Mouse (Mus musculus) midbrain, embryonic 15.5 days (tissue): ENCODE measurements around the gene BC107364. TPM values are rescaled to one million over a fixed set of nuclear protein-coding genes. Genes with fewer than 3 reads are reported as not detected.
"Not testable (repeated sequence)": the region's sequence is repeated elsewhere in the genome, so short reads cannot be mapped to it uniquely, and the experiment has no call there.

ENCODE experiments used
- ATAC-seq: fragments of 200-750 bp; cut with Nextera tagmentation; replicated peaks from 2 replicates; pipeline ENCODE4 v1.8.0; 2017; ENCODE audit warnings: moderate TSS enrichment
- H3K27ac ChIP-seq: fragments of 300-500 bp; sonication (generic); 2 replicates; pipeline ENCODE4 v1.5.1; 2015; ENCODE audit warnings: mild to moderate bottlenecking, inconsistent platforms
- H3K27me3 ChIP-seq: fragments of 300-500 bp; sonication (generic); replicated peaks from 2 replicates; pipeline ENCODE4 v1.6.1; 2015; ENCODE audit warnings: inconsistent platforms
- H3K36me3 ChIP-seq: fragments of 300-500 bp; sonication (generic); replicated peaks from 2 replicates; pipeline ENCODE4 v1.6.1; 2015; ENCODE audit warnings: inconsistent platforms
- H3K4me1 ChIP-seq: fragments of 300-500 bp; sonication (generic); 2 replicates; pipeline ENCODE4 v1.6.1; 2015; ENCODE audit warnings: inconsistent platforms
- H3K4me2 ChIP-seq: fragments of 300-500 bp; sonication (generic); 2 replicates; pipeline ENCODE4 v1.6.1; 2015; ENCODE audit warnings: inconsistent platforms, mild to moderate bottlenecking, moderate library complexity
- H3K4me3 ChIP-seq: fragments of 300-500 bp; sonication (generic); 2 replicates; pipeline ENCODE4 v1.5.1; 2015; ENCODE audit warnings: mild to moderate bottlenecking, inconsistent platforms
- H3K9ac ChIP-seq: fragments of 300-500 bp; sonication (generic); 2 replicates; pipeline ENCODE4 v1.6.1; 2015; ENCODE audit warnings: mild to moderate bottlenecking, inconsistent platforms
- H3K9me3 ChIP-seq: fragments of 300-500 bp; sonication (generic); 2 replicates; pipeline ENCODE4 v1.6.1; 2016; ENCODE audit warnings: inconsistent platforms
- WGBS: fragments of 180-500 bp; shearing (Covaris S2); methylation state at CpG from one replicate; pipeline ENCODE4 v1.1.7; 2015; ENCODE audit warnings: mixed read lengths; 5-methylcytosine and 5-hydroxymethylcytosine counted together
- polyA plus RNA-seq: library from polyadenylated mRNA; unstranded; fragments of >200 nt; fragmentation: Nextera tagmentation; extraction: Ambion mirVana; gene quantifications from 2 replicates; pipeline ENCODE4 v1.2.1, GENCODE M21; 2015

The BC107364 gene
- polyA plus RNA-seq, 1 experiment from 2014 or later, result not detected

GRCm38 (mm10) chr3:96429819-96430132, 22.3 kb downstream of the BC107364 start:
- Histone ChIP-seq H3K4me3 (no peak overlapping the region), H3K9ac (no peak overlapping the region), H3K9me3 (no peaks in the 10 kb centered on the region), H3K4me1 (no peaks in the 10 kb centered on the region), H3K27me3 (peaks cover 21% of the 10 kb centered on the region), H3K27ac (no peak overlapping the region), H3K36me3 (no peaks in the 10 kb centered on the region), H3K4me2 (no peak overlapping the region)
- WGBS, result 63% methylated on average over 4 of the region's 4 CpGs
- no peak for ATAC-seq

GRCm38 (mm10) chr3:96428941-96429818, 22.9 kb downstream of the BC107364 start:
- Histone ChIP-seq H3K27ac (no peak overlapping the region), H3K4me2 (no peak overlapping the region), H3K27me3 (peaks cover 16% of the 10 kb centered on the region), H3K4me3 (no peak overlapping the region), H3K9me3 (no peaks in the 10 kb centered on the region), H3K9ac (no peak overlapping the region), H3K36me3 (no peaks in the 10 kb centered on the region), H3K4me1 (no peaks in the 10 kb centered on the region)
- WGBS, result 84% methylated on average over 13 of the region's 13 CpGs
- ATAC-seq, result no peak

GRCm38 (mm10) chr3:96427761-96428462, 24.2 kb downstream of the BC107364 start:
- Histone ChIP-seq H3K4me3 (no peak overlapping the region), H3K9ac (no peak overlapping the region), H3K27ac (no peak overlapping the region), H3K9me3 (no peaks in the 10 kb centered on the region), H3K4me1 (no peaks in the 10 kb centered on the region), H3K27me3 (peaks cover 17% of the 10 kb centered on the region), H3K36me3 (no peaks in the 10 kb centered on the region), H3K4me2 (no peak overlapping the region)
- 10% methylated on average over 16 of the region's 16 CpGs for WGBS
- no peak for ATAC-seq

- Histone ChIP-seq H3K36me3 (no peaks in the 10 kb centered on the region), H3K4me1 (no peaks in the 10 kb centered on the region), H3K4me3 (no peak overlapping the region), H3K4me2 (no peak overlapping the region), H3K27ac (no peak overlapping the region), H3K9ac (no peak overlapping the region), H3K27me3 (peaks cover 23% of the 10 kb centered on the region), H3K9me3 (no peaks in the 10 kb centered on the region)
- ATAC-seq, result no peak
- WGBS, result 14% methylated on average over 4 of the region's 4 CpGs
Measured at GRCm38 (mm10) chr3:96427311-96427710, 24.8 kb downstream of the BC107364 start.

- 80% methylated on average over 4 of the region's 4 CpGs for WGBS
- no peak overlapping the region for H3K9ac ChIP-seq
- H3K4me2 ChIP-seq, result no peak overlapping the region
- H3K27ac ChIP-seq, result no peak overlapping the region
- ATAC-seq, result no peak
- peaks cover 30% of the 10 kb centered on the region for H3K27me3 ChIP-seq
- no peaks in the 10 kb centered on the region for H3K9me3 ChIP-seq
- H3K4me3 ChIP-seq, result no peak overlapping the region
- H3K36me3 ChIP-seq, result no peaks in the 10 kb centered on the region
- H3K4me1 ChIP-seq, result no peaks in the 10 kb centered on the region
Measured at GRCm38 (mm10) chr3:96426268-96426667, 25.8 kb downstream of the BC107364 start.

GRCm38 (mm10) chr3:96424447-96424846, 27.7 kb downstream of the BC107364 start:
- not testable (repeated sequence) for H3K9me3 ChIP-seq, H3K27ac ChIP-seq, H3K4me2 ChIP-seq, H3K36me3 ChIP-seq, ATAC-seq, H3K4me3 ChIP-seq, H3K9ac ChIP-seq, H3K4me1 ChIP-seq
- 10% methylated on average over 4 of the region's 4 CpGs for WGBS
- peaks cover 24% of the 10 kb centered on the region; the same call in 1 of the 2 replicates for H3K27me3 ChIP-seq

- Histone ChIP-seq H3K9me3 (no peaks in the 10 kb centered on the region), H3K36me3 (no peaks in the 10 kb centered on the region), H3K4me1 (no peaks in the 10 kb centered on the region), H3K4me2 (no peak overlapping the region), H3K27ac (no peak overlapping the region), H3K9ac (no peak overlapping the region), H3K27me3 (peaks cover 21% of the 10 kb centered on the region; the same call in 1 of the 2 replicates), H3K4me3 (no peak overlapping the region)
- whole genome bisulfite sequencing, result 19% methylated on average over 9 of the region's 9 CpGs
- no peak for ATAC-seq
Measured at GRCm38 (mm10) chr3:96423889-96424288, 28.2 kb downstream of the BC107364 start.

- Histone ChIP-seq H3K4me1 (no peaks in the 10 kb centered on the region), H3K36me3 (no peaks in the 10 kb centered on the region), H3K4me2 (no peak overlapping the region), H3K4me3 (no peak overlapping the region), H3K27me3 (peaks cover 14% of the 10 kb centered on the region; the same call in 1 of the 2 replicates), H3K9me3 (no peaks in the 10 kb centered on the region), H3K27ac (no peak overlapping the region), H3K9ac (no peak overlapping the region)
- no peak for ATAC-seq
- WGBS, result 57% methylated on average over 3 of the region's 3 CpGs
Measured at GRCm38 (mm10) chr3:96420796-96421195, 31.3 kb downstream of the BC107364 start.

GRCm38 (mm10) chr3:96418902-96419301, 33.2 kb downstream of the BC107364 start:
- not testable (repeated sequence) for H3K4me1 ChIP-seq, H3K27ac ChIP-seq, H3K9ac ChIP-seq, H3K4me2 ChIP-seq, H3K36me3 ChIP-seq, H3K9me3 ChIP-seq, ATAC-seq, H3K4me3 ChIP-seq
- peaks cover 14% of the 10 kb centered on the region; the same call in 1 of the 2 replicates for H3K27me3 ChIP-seq
- 73% methylated on average over 5 of the region's 5 CpGs for WGBS

- Histone ChIP-seq H3K4me3 (no peak overlapping the region), H3K4me1 (no peaks in the 10 kb centered on the region; the same call in 1 of the 2 replicates), H3K4me2 (no peak overlapping the region), H3K36me3 (no peaks in the 10 kb centered on the region), H3K27ac (no peak overlapping the region), H3K9me3 (no peaks in the 10 kb centered on the region), H3K9ac (no peak overlapping the region), H3K27me3 (peaks cover 14% of the 10 kb centered on the region; the same call in 1 of the 2 replicates)
- WGBS, result 75% methylated on average over 7 of the region's 7 CpGs
- ATAC-seq, result no peak
Measured at GRCm38 (mm10) chr3:96417850-96418815, 34.0 kb downstream of the BC107364 start.

- Histone ChIP-seq H3K27ac (no peak overlapping the region), H3K9me3 (no peaks in the 10 kb centered on the region), H3K4me3 (no peak overlapping the region), H3K4me1 (no peaks in the 10 kb centered on the region; the same call in 1 of the 2 replicates), H3K36me3 (no peaks in the 10 kb centered on the region), H3K27me3 (peaks cover 3% of the 10 kb centered on the region), H3K9ac (no peak overlapping the region), H3K4me2 (no peak overlapping the region)
- WGBS, result 95% methylated on average over 6 of the region's 6 CpGs
- ATAC-seq, result no peak
Measured at GRCm38 (mm10) chr3:96416595-96416994, 35.5 kb downstream of the BC107364 start.

- Histone ChIP-seq H3K9me3 (no peaks in the 10 kb centered on the region), H3K4me3 (no peak overlapping the region), H3K27me3 (peaks cover 6% of the 10 kb centered on the region), H3K9ac (no peak overlapping the region), H3K36me3 (no peaks in the 10 kb centered on the region), H3K4me1 (no peaks in the 10 kb centered on the region; the same call in 1 of the 2 replicates), H3K4me2 (no peak overlapping the region), H3K27ac (no peak overlapping the region)
- ATAC-seq, result no peak
- WGBS, result 91% methylated on average over 2 of the region's 2 CpGs
Measured at GRCm38 (mm10) chr3:96416056-96416455, 36.0 kb downstream of the BC107364 start.
